Mouse (Mus musculus): ENCODE results near the gene Tbx4. TPM values are rescaled to one million over a fixed set of nuclear protein-coding genes. Genes with fewer than 3 reads are reported as not detected.

The Tbx4 gene
- polyA plus RNA-seq, 1 experiment from 2014 or later, result not detected

DNA sequence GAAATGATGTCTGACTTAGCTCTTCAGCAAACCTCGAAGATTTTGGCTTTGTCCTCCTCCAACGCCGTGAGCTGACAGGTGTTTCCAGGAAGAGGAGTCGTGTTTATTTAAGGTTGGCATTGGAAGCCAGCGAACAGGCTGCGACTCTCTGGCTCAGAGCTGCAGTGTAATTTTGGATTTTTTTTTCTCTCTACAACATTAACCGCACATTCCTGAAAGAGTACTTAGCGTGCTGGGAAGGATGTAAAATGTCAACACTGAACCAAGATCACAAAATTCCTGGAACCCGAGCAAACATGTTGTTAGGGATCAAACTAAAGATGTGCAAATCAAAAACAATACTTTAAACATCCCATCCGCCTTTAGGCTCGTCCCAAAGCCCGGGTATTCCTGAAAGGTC lies 69.4 kb downstream of the Tbx4 start:
- 66% methylated on average over 12 of the region's 12 CpGs for WGBS (ENCODE audit: insufficient replicate concordance)
- no peak overlapping the region for H3K4me2 ChIP-seq (ENCODE audit: low read depth, low read length)
- H3K9me3 ChIP-seq (ENCODE audit: low read length), result no peaks in the 10 kb centered on the region
- ATAC-seq (no peak), DNase-seq (no peak)
- no peak overlapping the region for H3K4me3 ChIP-seq (ENCODE audit: low read depth, low read length)
- H3K27ac ChIP-seq (ENCODE audit: low read depth), result no peak overlapping the region
- no peaks in the 10 kb centered on the region for H3K4me1 ChIP-seq (ENCODE audit: insufficient read depth)
- H3K9ac ChIP-seq (replicated peaks), result no peak overlapping the region
- H3K27me3 ChIP-seq (ENCODE audit: insufficient read depth, low read length), result no peaks in the 10 kb centered on the region
- no peaks in the 10 kb centered on the region for H3K36me3 ChIP-seq (replicated peaks; ENCODE audit: insufficient read depth, low read length)
- no peak for TF ChIP-seq EP300 (IDR thresholded peaks at IDR 0.05; ENCODE audit: low read depth)
- TF ChIP-seq CTCF (IDR thresholded peaks at IDR 0.05; ENCODE audit: low read depth), result no peak

DNA sequence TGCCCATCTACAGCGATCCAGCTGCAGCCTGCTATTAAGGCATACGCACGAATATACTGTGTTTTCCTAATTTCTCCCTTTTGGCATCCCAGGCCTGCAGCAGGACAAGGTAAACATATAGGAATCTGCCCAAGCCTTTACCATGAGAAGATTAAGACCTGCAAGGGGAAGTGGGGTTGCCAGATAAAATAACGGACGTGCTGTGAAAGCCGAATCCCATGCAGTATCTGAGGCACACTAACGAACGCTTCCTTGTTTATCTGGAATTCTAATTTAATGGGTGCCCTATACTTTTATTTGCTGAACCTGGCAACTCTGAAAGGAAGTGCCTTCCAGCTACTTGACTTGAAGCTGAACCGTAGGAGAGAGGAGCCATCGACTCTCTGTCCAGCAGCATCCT lies 70.2 kb downstream of the Tbx4 start:
- Histone ChIP-seq H3K4me2 (ENCODE audit: low read depth, low read length) (no peak overlapping the region), H3K9ac (replicated peaks) (no peak overlapping the region), H3K36me3 (replicated peaks; ENCODE audit: insufficient read depth, low read length) (no peaks in the 10 kb centered on the region), H3K4me3 (ENCODE audit: low read depth, low read length) (no peak overlapping the region), H3K4me1 (ENCODE audit: insufficient read depth) (no peaks in the 10 kb centered on the region), H3K27ac (ENCODE audit: low read depth) (no peak overlapping the region), H3K9me3 (ENCODE audit: low read length) (no peaks in the 10 kb centered on the region), H3K27me3 (ENCODE audit: insufficient read depth, low read length) (no peaks in the 10 kb centered on the region)
- TF ChIP-seq EP300 (IDR thresholded peaks at IDR 0.05; ENCODE audit: low read depth) (peak; percentile 8; the same call in 1 of the 2 replicates), CTCF (IDR thresholded peaks at IDR 0.05; ENCODE audit: low read depth) (no peak)
- ATAC-seq (no peak), DNase-seq (no peak)
- 52% methylated on average over 10 of the region's 10 CpGs for WGBS (ENCODE audit: insufficient replicate concordance)

DNA sequence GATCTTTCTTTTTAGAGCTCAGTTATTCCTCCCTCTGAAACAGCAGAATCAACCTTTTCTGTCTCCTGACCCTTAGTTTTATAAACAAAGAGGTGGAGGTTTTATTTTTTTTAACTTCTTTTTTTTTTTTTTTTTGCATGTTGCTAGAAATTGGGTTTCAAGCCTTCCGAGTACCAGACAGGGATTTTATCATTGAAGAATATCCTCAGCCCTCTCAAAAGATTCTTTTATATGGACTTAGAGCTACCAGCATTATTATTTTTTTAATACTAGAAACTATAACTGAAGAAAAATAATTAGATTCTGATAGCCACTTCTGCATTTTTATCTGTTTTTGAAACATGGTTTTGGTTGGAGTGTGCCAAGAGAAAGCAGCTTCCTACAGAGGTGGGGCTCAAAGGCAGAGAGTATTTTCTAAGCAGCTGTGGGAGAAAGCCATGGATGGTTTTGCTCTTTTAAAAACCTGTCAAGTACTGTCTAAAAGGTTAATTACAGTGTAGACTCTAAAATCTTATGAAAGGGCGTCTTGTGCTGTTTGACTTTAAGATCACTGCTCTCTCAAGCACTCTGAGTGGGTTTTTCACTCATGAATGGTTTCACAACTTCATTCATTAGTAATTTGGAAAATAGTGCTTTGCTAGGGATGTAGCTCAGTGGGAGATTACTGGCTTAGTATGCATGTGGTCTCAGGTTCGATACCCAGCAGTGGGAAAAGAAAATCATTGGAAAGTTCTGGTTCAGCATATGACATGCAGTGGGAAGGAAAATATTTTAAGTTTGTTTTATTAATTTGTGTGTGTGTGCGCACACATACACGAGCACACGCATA lies 70.9 kb downstream of the Tbx4 start:
- WGBS (ENCODE audit: insufficient replicate concordance), result 73% methylated on average over 6 of the region's 6 CpGs
- no peak overlapping the region for H3K9ac ChIP-seq (replicated peaks)

DNA sequence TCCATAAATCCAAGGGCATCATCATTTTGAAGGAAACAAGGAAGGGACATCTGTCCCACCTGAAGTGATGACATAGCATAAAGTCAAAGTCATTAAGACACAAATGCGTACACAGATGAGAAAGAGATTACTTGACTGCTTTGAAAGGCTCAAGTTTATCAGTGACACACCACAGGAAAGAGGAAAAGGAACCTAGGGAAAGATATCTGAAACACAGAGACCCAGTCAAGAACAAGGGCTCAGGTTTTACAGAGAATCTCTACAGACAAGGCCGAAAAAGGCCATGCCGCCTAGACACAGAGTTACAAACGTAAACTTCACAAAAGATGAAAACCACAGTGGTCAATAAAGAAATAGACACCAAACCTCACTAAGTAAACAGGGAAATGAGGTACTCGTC lies 73.6 kb downstream of the Tbx4 start:
- ATAC-seq, result no peak

More for the DNA sequence above, 70.9 kb downstream of the Tbx4 start:
- no peak overlapping the region for H3K4me2 ChIP-seq (ENCODE audit: low read depth, low read length)
- no peak overlapping the region for H3K27ac ChIP-seq (ENCODE audit: low read depth)
- H3K27me3 ChIP-seq (ENCODE audit: insufficient read depth, low read length), result no peaks in the 10 kb centered on the region
- H3K4me1 ChIP-seq (ENCODE audit: insufficient read depth), result no peaks in the 10 kb centered on the region
- no peaks in the 10 kb centered on the region for H3K36me3 ChIP-seq (replicated peaks; ENCODE audit: insufficient read depth, low read length)
- H3K4me3 ChIP-seq (ENCODE audit: low read depth, low read length), result no peak overlapping the region
- TF ChIP-seq CTCF (IDR thresholded peaks at IDR 0.05; ENCODE audit: low read depth) (no peak), EP300 (IDR thresholded peaks at IDR 0.05; ENCODE audit: low read depth) (no peak)
- no peaks in the 10 kb centered on the region for H3K9me3 ChIP-seq (ENCODE audit: low read length)
- no peak for ATAC-seq
- no peak for DNase-seq

DNA sequence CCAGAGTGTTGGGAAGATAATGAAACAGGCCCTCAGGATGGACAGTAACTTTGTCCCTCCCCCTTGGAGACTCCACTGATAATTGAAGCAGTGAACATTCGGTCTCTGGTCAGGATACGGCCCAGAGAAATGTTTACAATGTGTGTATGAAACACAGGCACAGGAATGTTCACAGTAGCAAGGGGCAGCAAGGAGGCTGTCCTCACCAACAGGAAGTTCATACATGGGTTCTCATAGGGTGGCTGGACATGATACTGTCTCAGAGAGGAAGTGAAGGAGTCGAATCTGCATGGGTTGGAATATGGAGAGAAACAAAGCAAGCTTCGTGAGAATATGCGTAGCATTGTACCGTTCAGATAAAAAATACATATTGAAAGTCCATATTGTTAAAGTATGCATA lies 74.1 kb downstream of the Tbx4 start:
- H3K27me3 ChIP-seq (ENCODE audit: insufficient read depth, low read length), result no peaks in the 10 kb centered on the region
- 33% methylated on average over 6 of the region's 6 CpGs for WGBS (ENCODE audit: insufficient replicate concordance)

More for the DNA sequence above, 73.6 kb downstream of the Tbx4 start:
- Histone ChIP-seq H3K9me3 (ENCODE audit: low read length) (no peaks in the 10 kb centered on the region), H3K4me3 (ENCODE audit: low read depth, low read length) (no peak overlapping the region), H3K4me1 (ENCODE audit: insufficient read depth) (no peaks in the 10 kb centered on the region), H3K9ac (replicated peaks) (no peak overlapping the region), H3K27me3 (ENCODE audit: insufficient read depth, low read length) (no peaks in the 10 kb centered on the region), H3K27ac (ENCODE audit: low read depth) (no peak overlapping the region), H3K4me2 (ENCODE audit: low read depth, low read length) (no peak overlapping the region), H3K36me3 (replicated peaks; ENCODE audit: insufficient read depth, low read length) (no peaks in the 10 kb centered on the region)
- TF ChIP-seq CTCF (IDR thresholded peaks at IDR 0.05; ENCODE audit: low read depth) (no peak), EP300 (IDR thresholded peaks at IDR 0.05; ENCODE audit: low read depth) (no peak)
- 56% methylated on average over 5 of the region's 5 CpGs for WGBS (ENCODE audit: insufficient replicate concordance)
- DNase-seq, result no peak

DNA sequence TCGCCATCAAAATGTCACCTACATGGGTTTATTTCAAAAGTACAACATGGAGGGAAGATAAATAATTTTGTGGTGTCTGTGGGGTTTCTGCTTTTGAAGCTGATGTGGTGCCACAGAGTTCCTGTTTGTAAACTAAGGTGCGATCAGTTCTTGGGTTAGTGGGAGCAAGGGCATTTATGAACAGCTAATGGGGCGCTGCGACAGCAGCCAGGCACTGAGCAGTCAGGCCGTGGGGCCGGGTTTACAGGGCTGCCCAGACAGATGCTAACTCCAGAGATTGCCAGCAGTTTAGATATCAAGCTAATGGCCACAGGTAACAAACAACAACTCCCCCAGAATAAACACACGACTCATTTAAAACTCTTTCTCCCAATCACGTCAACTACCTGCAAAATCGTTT lies 75.3 kb downstream of the Tbx4 start:
- no peak overlapping the region for H3K4me2 ChIP-seq (ENCODE audit: low read depth, low read length)
- no peak overlapping the region for H3K27ac ChIP-seq (ENCODE audit: low read depth)
- no peak overlapping the region for H3K4me3 ChIP-seq (ENCODE audit: low read depth, low read length)
- no peak overlapping the region for H3K9ac ChIP-seq (replicated peaks)
- no peaks in the 10 kb centered on the region for H3K4me1 ChIP-seq (ENCODE audit: insufficient read depth)
- WGBS (ENCODE audit: insufficient replicate concordance), result 53% methylated on average over 9 of the region's 9 CpGs
- no peaks in the 10 kb centered on the region for H3K36me3 ChIP-seq (replicated peaks; ENCODE audit: insufficient read depth, low read length)
- TF ChIP-seq EP300 (IDR thresholded peaks at IDR 0.05; ENCODE audit: low read depth), result no peak
- TF ChIP-seq CTCF (IDR thresholded peaks at IDR 0.05; ENCODE audit: low read depth), result no peak
- no peak for DNase-seq
- ATAC-seq, result no peak
- no peaks in the 10 kb centered on the region for H3K27me3 ChIP-seq (ENCODE audit: insufficient read depth, low read length)
- H3K9me3 ChIP-seq (ENCODE audit: low read length), result no peaks in the 10 kb centered on the region

More for the DNA sequence above, 74.1 kb downstream of the Tbx4 start:
- no peaks in the 10 kb centered on the region for H3K9me3 ChIP-seq (ENCODE audit: low read length)
- H3K27ac ChIP-seq (ENCODE audit: low read depth), result no peak overlapping the region
- H3K9ac ChIP-seq (replicated peaks), result no peak overlapping the region
- H3K4me2 ChIP-seq (ENCODE audit: low read depth, low read length), result no peak overlapping the region
- DNase-seq (no peak), ATAC-seq (no peak)
- no peaks in the 10 kb centered on the region for H3K4me1 ChIP-seq (ENCODE audit: insufficient read depth)
- H3K36me3 ChIP-seq (replicated peaks; ENCODE audit: insufficient read depth, low read length), result no peaks in the 10 kb centered on the region
- TF ChIP-seq CTCF (IDR thresholded peaks at IDR 0.05; ENCODE audit: low read depth) (no peak), EP300 (IDR thresholded peaks at IDR 0.05; ENCODE audit: low read depth) (no peak)
- H3K4me3 ChIP-seq (ENCODE audit: low read depth, low read length), result no peak overlapping the region

Other genes starting within 250 kb of the Tbx4 start
- 0.66 and 0.75 TPM in 2 replicates for gene Tbx2, start 53.9 kb upstream of the Tbx4 start, polyA plus RNA-seq (2015; fragmentation: Nextera tagmentation; extraction: Ambion mirVana)
- gene Gm11444, start 36.1 kb upstream of the Tbx4 start, polyA plus RNA-seq (2015; fragmentation: Nextera tagmentation; extraction: Ambion mirVana), result not detected in 2 replicates